Mouse (Mus musculus) cerebral cortex, adult 2 months (tissue): ENCODE data around the gene Coq10b.

Experiments used
- WGBS: fragments of 180-500 bp; shearing (Covaris S2); methylation state at CpG from one replicate; pipeline ENCODE4 v1.1.7; 2018; 5-methylcytosine and 5-hydroxymethylcytosine counted together

Gene Coq10b

GRCm38 (mm10) chr1:55052355-55052953 is at the start of gene Coq10b:
Gene Coq10b (plus strand): TSS chr1:55052770.
- WGBS: under 1% methylated on average over 45 of the region's 46 CpGs

GRCm38 (mm10) chr1:55008313-55008712 is 44.3 kb upstream of the Coq10b start:
- WGBS: 79% methylated on average over 2 of the region's 2 CpGs

DNA sequence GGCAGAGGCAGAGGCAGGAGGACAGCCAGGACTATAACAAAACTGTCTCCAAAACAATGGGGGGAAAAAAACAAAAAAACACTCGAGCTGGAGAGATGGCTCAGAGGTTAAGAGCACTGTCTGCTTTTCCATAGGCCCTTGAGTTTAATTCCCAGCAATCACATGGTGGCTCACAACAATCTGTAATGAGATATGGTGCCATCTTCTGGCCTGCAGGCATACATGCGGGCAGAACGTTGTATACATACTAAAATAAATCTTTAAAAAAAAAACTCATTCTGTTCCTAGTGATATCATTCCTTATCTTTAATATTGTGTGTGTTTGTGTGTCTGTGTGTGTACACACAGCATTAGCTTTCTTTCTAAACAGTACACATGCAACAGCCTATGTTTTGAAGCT is 40.1 kb upstream of the Coq10b start:
- 25% methylated on average over 3 of the region's 3 CpGs for WGBS

DNA sequence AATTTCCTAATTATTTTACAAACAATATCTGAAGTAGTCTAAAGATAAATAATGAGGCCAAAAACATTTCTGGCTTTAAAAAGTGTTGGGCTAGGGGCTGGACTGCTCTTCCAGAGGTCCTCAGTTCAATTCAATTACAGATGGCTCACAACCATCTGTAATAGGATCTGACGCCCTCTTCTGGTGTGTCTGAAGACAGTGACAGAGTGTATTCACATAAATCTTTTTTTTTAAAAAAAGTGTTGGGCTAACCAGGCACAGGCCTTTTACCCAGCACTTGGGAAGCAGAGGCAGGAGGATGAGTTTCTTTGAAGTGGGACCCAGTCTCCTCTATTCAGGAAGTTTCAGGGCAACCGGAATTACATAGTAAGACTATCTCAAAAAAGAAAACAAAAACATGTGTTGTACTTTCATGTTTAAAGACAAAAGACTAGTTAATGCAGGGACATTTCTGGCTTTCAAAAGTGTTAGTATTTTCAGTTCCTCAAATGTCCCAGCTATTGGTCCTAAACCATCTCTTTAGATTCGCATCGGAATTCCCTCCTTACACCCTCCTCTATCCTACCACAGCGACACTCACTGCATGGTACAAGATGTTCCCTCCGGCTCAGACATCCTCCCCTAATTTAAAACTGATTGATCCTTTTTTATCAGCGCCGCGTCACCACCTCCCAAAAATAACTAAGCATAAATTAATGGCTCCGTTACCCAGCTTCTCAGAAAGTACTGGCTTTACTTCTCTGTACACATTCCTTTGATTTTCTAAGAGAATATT is 26.7 kb upstream of the Coq10b start:
- 6% methylated on average over 10 of the region's 10 CpGs for WGBS

DNA sequence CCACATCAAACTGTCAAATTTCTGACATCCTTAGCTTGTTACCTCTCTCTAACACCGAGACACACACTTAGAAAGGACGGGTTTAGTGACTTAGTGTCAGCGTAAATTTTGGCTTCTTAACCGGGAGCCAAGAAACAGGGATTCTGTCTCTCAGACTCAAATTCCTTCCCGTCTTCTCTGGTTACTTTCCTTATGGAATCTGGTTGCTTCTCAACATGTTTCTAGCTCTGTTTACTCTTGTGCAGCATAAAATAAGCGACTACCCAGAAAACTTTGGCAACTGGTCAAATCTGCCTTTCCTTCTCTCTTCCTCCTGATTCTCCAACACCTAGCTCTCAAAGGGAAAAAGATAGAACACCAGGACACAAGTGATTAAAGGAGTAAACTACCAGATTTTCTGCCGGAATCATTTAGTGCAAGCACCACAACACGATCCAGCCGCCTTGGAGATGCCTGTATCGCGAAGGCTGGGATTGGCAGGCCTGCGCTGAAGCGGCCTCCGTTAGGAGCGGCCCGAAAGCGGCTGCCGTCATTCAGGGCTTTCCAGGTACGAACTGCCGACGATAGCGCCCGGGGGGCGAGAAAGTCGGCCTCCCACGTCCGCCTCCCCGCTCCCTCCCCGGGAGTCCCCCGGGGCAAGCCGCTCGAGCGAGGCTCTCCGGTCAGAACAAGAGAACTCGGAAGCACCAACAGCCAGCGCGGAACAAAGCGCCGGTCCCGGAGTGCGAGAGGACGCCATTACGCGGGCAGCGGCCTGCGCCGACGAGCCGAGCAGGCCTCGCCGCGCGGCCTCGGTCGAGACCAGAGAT is 25.9 kb upstream of the Coq10b start:
- WGBS: under 1% methylated on average over 55 of the region's 55 CpGs

DNA sequence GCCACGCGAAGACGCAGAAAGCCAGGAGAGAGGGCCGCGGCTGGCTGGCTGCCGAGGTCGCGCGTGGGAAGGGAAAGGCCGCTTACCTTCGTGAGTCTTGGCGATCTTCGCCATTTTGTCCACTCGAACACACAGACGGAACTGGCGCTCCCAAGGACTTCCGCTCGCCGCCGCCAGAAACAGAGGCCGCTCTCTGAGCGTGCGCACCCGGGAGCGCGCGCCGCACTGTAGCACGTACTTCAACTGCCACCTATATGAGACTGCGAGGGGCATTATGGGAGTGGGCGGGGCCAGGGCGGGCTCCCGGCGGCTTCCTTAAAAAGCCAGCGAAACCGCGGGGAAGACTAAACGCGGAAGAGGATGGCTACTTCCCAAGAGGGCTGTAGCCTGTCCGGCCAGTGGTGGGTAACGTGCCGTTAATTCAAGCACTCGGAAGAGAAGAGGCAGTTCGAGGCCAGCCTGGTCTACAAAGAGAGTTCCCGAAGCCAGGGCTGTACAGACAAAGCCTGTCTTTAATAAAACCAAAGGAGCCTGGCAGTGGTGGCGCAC is 25.2 kb upstream of the Coq10b start, which contains the start of gene Sf3b1:
Gene Sf3b1, minus strand, starts transcription at position 229 of the 549 bp plus-strand sequence.
- WGBS: under 1% methylated on average over 46 of the region's 46 CpGs

- WGBS: 88% methylated on average over 1 of the region's 1 CpGs
These were observed 24.6 kb upstream of the Coq10b start for GRCm38 (mm10) chr1:55027966-55028365.

DNA sequence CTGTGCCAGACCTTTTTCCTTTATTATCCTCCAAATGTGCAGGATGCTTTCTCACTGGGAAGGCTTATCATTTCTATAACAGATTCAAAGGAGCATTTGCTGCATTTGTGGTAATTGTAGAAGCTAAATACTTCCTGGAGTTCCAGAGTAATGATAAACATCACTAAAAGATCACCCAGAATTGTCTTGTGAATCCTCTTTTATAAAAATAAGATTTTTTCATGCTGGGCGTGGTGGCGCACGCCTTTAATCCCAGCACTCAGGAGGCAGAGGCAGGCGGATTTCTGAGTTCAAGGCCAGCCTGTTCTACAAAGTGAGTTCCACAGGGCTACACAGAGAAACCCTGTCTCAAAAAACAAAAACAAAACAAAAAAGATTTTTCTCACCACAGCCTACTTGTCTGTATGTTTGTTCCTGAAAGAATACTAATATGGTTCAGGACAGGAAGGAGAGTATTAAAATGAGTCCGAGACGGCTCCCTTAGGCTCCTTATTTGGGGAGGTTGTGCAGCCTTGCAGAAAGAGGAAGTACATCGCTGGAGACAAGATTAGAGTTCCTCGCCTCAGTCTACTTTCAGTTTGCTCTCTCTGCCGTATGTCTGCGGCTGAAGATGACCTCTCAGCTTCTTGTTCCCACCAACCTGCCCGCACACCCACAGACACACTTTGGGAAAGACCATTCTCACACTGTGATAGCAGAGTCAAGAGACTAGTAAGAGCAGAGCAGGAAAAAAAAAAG is 23.9 kb upstream of the Coq10b start:
- 80% methylated on average over 11 of the region's 11 CpGs for WGBS

DNA sequence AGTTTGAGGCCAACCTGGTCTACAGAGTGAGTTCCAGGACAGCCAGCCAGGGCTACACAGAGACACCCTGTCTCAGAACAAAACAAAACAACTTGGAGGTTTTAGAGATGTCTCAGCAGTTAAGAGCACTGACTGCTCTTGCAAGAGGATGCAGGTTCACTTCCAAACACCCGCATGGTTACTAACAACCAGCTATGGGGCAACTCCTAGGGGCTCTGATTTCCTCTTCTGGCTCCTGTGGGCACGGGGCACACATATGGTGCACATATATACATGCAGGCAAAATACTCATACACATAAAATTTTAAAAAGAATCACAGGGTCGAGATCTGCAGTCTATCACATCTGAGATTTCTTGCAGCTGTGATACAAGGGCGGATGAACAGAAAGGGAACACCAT is 23.1 kb upstream of the Coq10b start:
- 78% methylated on average over 4 of the region's 4 CpGs for WGBS

DNA sequence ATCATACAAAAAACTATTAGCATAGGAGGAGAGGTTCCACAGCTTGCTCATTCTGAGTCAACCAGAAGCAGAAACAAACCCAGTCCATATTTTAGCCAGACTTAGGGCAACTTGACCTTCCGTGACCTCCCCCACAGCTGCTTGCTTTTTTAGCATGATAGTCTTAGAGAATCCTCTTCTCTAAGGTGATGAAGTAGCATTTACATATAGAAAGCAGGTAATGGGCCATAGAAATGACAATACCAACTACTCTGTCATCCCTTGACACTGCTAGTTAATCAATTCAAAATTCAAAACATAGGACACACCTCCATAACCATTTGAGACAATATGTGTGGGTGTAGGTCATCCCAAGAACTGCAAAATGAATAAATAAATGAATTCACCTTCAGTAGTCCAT is 12.6 kb upstream of the Coq10b start:
- 89% methylated on average over 1 of the region's 1 CpGs for WGBS

- WGBS: 90% methylated on average over 4 of the region's 4 CpGs
These were observed 10.9 kb upstream of the Coq10b start for GRCm38 (mm10) chr1:55041691-55042090.

DNA sequence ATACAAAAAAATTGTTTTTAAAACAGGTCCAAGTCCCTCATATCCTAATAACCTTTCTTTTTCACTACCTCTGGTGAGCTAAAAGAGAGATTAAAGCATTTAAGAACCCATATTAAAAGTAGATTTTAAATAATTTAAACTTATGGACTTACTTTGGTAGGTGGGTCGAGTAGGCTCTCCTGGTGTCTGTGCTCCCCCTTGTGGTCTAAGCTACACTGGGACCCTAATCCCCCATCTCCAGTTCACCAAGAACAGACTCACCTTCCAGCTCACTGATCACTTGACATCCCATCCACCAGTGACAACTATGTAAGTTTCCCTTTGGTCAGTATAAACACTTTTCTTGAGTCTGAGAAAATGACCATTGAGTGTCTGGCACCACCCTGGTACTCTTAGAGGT is 10.3 kb upstream of the Coq10b start:
- 71% methylated on average over 1 of the region's 1 CpGs for WGBS

DNA sequence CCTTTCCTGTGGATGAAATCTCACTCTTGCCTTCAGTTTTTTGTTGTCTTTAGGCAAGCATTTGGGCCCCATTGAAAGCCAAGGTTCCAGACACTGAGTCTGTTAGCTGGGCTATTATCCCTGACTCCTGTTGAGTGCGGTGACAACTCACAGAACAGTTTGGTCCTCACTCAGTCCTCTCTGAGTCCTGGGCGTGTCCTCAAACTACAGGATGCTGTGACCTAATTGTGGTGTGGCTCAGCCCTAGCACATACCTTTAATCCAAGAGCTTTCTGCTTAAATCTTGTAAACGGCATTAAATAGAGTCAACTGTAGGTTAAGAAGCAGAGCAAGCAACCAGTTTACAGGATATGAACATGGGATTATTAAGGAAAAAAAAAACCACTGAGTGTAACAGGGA is 9.4 kb upstream of the Coq10b start:
- WGBS: 87% methylated on average over 3 of the region's 3 CpGs

GRCm38 (mm10) chr1:55048841-55049587 is 3.6 kb upstream of the Coq10b start:
- WGBS: 67% methylated on average over 4 of the region's 4 CpGs

DNA sequence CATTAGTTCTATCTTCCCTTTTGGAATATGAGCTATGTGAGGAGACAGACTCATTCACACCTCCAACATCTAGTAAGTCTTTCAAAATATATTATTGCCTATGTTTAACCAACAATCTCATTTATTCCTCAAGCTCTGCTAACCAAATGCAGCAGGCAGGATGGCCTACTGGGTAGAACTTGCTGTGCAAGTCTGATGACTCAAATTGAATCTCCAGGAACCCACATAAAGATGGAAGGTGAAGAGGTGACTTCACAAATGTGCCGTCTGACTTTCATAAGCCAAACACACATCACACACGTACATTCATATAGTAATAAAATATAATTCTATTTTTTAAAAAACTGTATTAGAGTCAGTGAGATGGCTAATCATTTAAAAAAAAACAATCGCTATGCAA is 899 bp upstream of the Coq10b start:
- WGBS: 56% methylated on average over 3 of the region's 3 CpGs

- under 1% methylated on average over 42 of the region's 42 CpGs for WGBS
These were observed 435 bp downstream of the Coq10b start for GRCm38 (mm10) chr1:55053005-55053404.

GRCm38 (mm10) chr1:55053596-55053995 is 1.0 kb downstream of the Coq10b start:
- WGBS: 61% methylated on average over 4 of the region's 4 CpGs

DNA sequence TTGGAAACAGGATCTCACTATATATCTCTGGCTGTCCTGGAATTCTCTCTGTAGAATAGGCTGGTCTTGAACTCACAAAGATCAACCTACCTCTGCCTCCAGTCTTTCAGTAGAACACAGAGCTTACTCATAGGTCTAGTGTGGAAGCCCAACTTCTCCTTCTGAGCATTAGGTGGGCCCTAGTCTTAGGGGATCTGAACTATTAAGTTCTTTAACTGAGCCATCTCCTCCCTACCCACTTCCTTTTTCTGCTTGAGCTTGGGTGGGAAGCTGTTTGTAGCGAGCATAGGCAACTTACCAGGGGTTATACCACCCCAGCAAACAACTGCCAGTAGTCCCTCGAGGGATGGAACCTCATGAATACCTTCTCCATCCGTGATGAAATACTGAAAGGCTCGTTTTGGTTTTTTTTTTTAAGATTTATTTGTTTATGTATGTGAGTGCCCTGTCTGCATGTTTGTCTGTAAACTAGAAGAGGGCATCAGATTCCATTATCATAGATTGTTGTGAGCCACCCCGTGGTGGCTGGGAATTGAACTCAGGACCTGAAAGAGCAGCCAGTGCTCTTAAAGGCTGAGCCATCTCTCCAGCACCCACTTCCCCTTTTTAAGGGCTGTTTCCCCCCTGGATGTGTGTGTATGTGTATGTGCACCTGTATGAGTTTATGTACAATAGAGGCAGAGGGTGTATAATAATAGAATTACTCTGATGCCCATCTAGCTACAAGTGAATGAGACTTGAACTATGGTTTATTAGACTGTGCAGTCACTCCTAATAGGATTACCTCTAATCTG is 2.9 kb downstream of the Coq10b start:
- 79% methylated on average over 5 of the region's 5 CpGs for WGBS

GRCm38 (mm10) chr1:55058383-55058782 is 5.8 kb downstream of the Coq10b start:
- WGBS: 78% methylated on average over 2 of the region's 3 CpGs

DNA sequence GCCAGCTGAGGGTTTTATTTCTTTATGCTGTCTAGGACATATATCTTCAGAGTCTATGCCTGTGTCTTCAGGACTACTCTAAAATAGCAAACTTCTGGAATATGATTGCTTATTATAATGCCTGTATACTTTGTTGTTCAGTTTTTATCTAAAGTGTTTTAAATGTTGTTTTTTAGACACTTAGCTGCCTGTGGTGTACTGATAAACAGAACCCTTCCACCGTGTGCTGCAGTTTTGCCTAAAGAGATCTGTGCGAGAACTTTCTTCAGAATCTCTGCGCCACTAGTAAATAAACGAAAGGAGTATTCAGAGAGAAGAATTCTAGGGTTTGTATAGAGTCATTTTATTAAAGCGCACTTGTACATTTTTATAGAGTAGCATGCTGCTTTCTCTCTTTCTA is 8.5 kb downstream of the Coq10b start:
- 89% methylated on average over 5 of the region's 5 CpGs for WGBS
